ENCODE assay signal across 11 mouse cellular contexts in the genomic region with DNA sequence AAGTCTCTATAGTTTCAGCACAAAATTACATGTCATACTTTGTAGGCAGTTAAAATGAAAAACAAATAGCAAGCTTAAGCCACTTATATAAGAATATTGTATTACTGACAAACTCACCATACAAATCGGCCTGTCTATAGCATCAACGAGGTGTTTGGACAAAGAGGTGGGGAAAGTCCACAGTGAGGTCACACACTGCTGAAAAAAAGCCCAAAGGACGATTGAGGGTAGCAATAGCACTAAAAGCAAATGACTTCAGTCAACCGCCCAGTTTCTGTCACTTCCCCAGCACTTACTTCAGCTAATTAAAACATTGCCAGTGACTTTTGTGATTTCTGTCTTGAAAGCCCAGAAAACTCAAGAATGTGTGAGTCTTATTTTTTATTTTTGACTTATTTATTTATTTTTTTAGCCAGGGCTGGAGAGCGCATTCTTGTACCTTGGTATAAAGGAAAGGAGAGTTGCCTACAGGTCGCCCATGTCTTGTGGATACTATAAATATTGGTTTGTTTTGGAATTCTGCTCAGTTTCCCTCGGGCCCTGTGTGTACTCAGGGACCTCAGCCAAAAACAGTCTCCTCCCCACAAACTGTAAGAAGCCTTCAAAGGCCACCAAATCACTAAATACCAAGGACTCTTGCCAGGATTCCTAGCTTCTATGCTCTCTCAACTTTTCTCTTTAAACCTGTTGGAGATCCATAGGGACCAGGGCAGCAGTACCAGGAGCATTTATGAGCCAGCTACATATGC.
DNase-seq lines count a peak whose midpoint lies in the region; ATAC-seq and TF ChIP-seq lines count a peak whose summit lies in the region.
"Had no signal": no experiment of that assay in that cellular context is flagged by ENCODE, and none has a peak within 500 bp of the region (broad histone marks: within the 10 kb centered on the region; RNA-seq: fewer than 3 reads in every experiment).

No protein-coding gene starts in this region.

- H3K36me3 ChIP-seq in lung, embryonic 14.5 days (ENCODE audit: insufficient read depth) = no peaks in the 10 kb centered on the region
- H3K36me3 ChIP-seq: hindbrain, embryonic 13.5 days; limb, embryonic 10.5 days had no signal

- peak; percentile 41 for DNase-seq in adrenal gland, postnatal 10 days
- DNase-seq in adrenal gland, adult 18-20 months (ENCODE audit: low spot score in 2 of 2) = no peak
- DNase-seq in lung, embryonic 14.5 days = peak; percentile 84
- DNase-seq in lung, adult 2 months = no peak
- DNase-seq in kidney, postnatal 10 days = peak; percentile 13
- DNase-seq in cerebellum, adult 8-10 months = no peak
- DNase-seq in cerebellum, postnatal 25 days = no peak
- DNase-seq: gastrocnemius, postnatal 10 days had no signal

- no peak overlapping the region for H3K4me2 ChIP-seq in lung, embryonic 14.5 days
- H3K4me2 ChIP-seq: hindbrain, embryonic 13.5 days had no signal

- no peak for TF ChIP-seq POLR2A in lung, adult 2 months (IDR thresholded peaks at IDR 0.05; ENCODE audit: borderline replicate concordance, extremely low read depth, low read depth, low read length)

- 33% methylated on average over 7 of the region's 7 CpGs for WGBS in lung, embryonic 14.5 days
- WGBS in lung, adult 2 months = 26% methylated on average over 7 of the region's 7 CpGs

- H3K4me3 ChIP-seq in lung, embryonic 14.5 days (ENCODE audit: low read depth, low read length) = no peak overlapping the region
- no peak overlapping the region for H3K4me3 ChIP-seq in lung, adult 2 months (replicated peaks; ENCODE audit: extremely low read depth, low read depth, low read length)
- H3K4me3 ChIP-seq: hindbrain, embryonic 13.5 days; limb, embryonic 10.5 days had no signal

- 0 out of 2 replicates have a peak, but pooled peaks cover 5% of the 10 kb centered on the region for H3K9me3 ChIP-seq in lung, embryonic 14.5 days (ENCODE audit: low read depth, low read length)
- H3K9me3 ChIP-seq: hindbrain, embryonic 13.5 days; limb, embryonic 10.5 days had no signal

- peak overlapping the region; percentile 76; the same call in 1 of the 2 replicates for H3K27ac ChIP-seq in lung, embryonic 14.5 days (ENCODE audit: low read depth)
- H3K27ac ChIP-seq: hindbrain, embryonic 13.5 days; limb, embryonic 10.5 days had no signal

- H3K4me1 ChIP-seq in lung, embryonic 14.5 days (ENCODE audit: insufficient read depth) = peaks cover 18% of the 10 kb centered on the region
- peaks cover 17% of the 10 kb centered on the region for H3K4me1 ChIP-seq in lung, adult 2 months (ENCODE audit: control insufficient read depth, insufficient read depth, low read length)
- H3K4me1 ChIP-seq: hindbrain, embryonic 13.5 days; limb, embryonic 10.5 days had no signal

- ATAC-seq in lung, embryonic 14.5 days (ENCODE audit: insufficient read depth) = peak; percentile 71
- no peak for ATAC-seq in megakaryocyte-erythroid progenitor cell, adult 5-6 weeks (replicated peaks; ENCODE audit: low FRiP score, low TSS enrichment, poor library complexity, severe bottlenecking)

- TF ChIP-seq CTCF in lung, embryonic 14.5 days (IDR thresholded peaks at IDR 0.05; ENCODE audit: low read depth) = no peak
- TF ChIP-seq CTCF in lung, adult 2 months (IDR thresholded peaks at IDR 0.05; ENCODE audit: insufficient read depth, low read length) = no peak

- H3K9ac ChIP-seq in lung, embryonic 14.5 days = no peak overlapping the region
- H3K9ac ChIP-seq: hindbrain, embryonic 13.5 days had no signal

- no peaks in the 10 kb centered on the region for H3K27me3 ChIP-seq in lung, embryonic 14.5 days (ENCODE audit: insufficient read depth, low read length)
- H3K27me3 ChIP-seq: hindbrain, embryonic 13.5 days had no signal

Comparison
In these comparisons a context has a peak if more than half of its experiments do, and no peak if none do; other contexts are left out.
1. DNase-seq: peak in adrenal gland, postnatal 10 days (single experiment), lung, embryonic 14.5 days (single experiment) and kidney, postnatal 10 days (single experiment); none in adrenal gland, adult 18-20 months (0 of 2), lung, adult 2 months (single experiment), cerebellum, adult 8-10 months (single experiment) and cerebellum, postnatal 25 days (0 of 2).